Mouse (Mus musculus) kidney, adult 2 months (tissue): ENCODE measurements around the gene Lamtor1. TPM values are rescaled to one million over a fixed set of nuclear protein-coding genes. Genes with fewer than 3 reads are reported as not detected.
A peak's percentile ranks its signal among the peaks of the same experiment; 100 is the strongest.

ENCODE experiments used
- DNase-seq: peaks from one replicate; pipeline ENCODE4 v3.0.0; 2021
- H3K27ac ChIP-seq: fragments of 200-500 bp; 2 replicates; pipeline ENCODE4 v1.5.1; 2012; ENCODE audit warnings: low read depth, low read length, control low read depth, inconsistent platforms; ENCODE audit not compliant: insufficient read depth
- H3K27me3 ChIP-seq: fragments of 200-500 bp; replicated peaks from 2 replicates; pipeline ENCODE4 v1.6.1; 2012; ENCODE audit warnings: mild to moderate bottlenecking, moderate library complexity, low read length, inconsistent platforms; ENCODE audit not compliant: control insufficient read depth, insufficient read depth
- H3K36me3 ChIP-seq: fragments of 200-500 bp; 2 replicates; pipeline ENCODE4 v1.6.1; 2012; ENCODE audit warnings: mild to moderate bottlenecking, moderate library complexity, low read length, inconsistent platforms; ENCODE audit not compliant: control insufficient read depth, insufficient read depth
- H3K4me1 ChIP-seq: fragments of 200-500 bp; 2 replicates; pipeline ENCODE4 v1.6.1; 2011; ENCODE audit warnings: low read length; ENCODE audit not compliant: control insufficient read depth, insufficient read depth
- H3K4me3 ChIP-seq: fragments of 200-500 bp; 2 replicates; pipeline ENCODE4 v1.5.1; 2011; ENCODE audit warnings: mild to moderate bottlenecking, low read depth, low read length, control low read depth; ENCODE audit not compliant: insufficient read depth
- CTCF ChIP-seq: fragments of 200-500 bp; conservative IDR thresholded peaks from 2 replicates; pipeline ENCODE4 v1.5.1; 2011; ENCODE audit warnings: low read depth, mild to moderate bottlenecking, control low read depth, low read length, moderate library complexity, mixed read lengths; ENCODE audit not compliant: insufficient read depth, insufficient read length
- POLR2A ChIP-seq: fragments of 200-500 bp; IDR thresholded peaks from one replicate; pipeline ENCODE4 v1.6.1; 2011; ENCODE audit warnings: low read depth, low read length, control low read depth
- WGBS: fragments of 180-500 bp; shearing (Covaris S2); methylation state at CpG from one replicate; pipeline ENCODE4 v1.1.7; 2018; 5-methylcytosine and 5-hydroxymethylcytosine counted together
- polyA plus RNA-seq: library from polyadenylated mRNA; depleted of rRNA; stranded (reverse); fragments of >200 nt; gene quantifications from 2 replicates; pipeline ENCODE4 v1.2.3, GENCODE M21; 2012

The Lamtor1 gene
- polyA plus RNA-seq, 1 experiment = 267 TPM

GRCm38 (mm10) chr7:101867482-101867881, 38.2 kb upstream of the Lamtor1 start:
- WGBS = 85% methylated on average over 4 of the region's 4 CpGs
- TF ChIP-seq POLR2A (no peak), CTCF (no peak)
- DNase-seq = no peak
- no peaks in the 10 kb centered on the region; the same call in 1 of the 2 replicates for H3K36me3 ChIP-seq
- H3K27ac ChIP-seq = 0 out of 2 replicates have a peak overlapping the region, but pooled peaks have one; percentile 19
- no peak overlapping the region for H3K4me3 ChIP-seq
- H3K4me1 ChIP-seq = peaks cover 15% of the 10 kb centered on the region; the same call in 1 of the 2 replicates
- H3K27me3 ChIP-seq = no peaks in the 10 kb centered on the region

GRCm38 (mm10) chr7:101868241-101869162, 37.2 kb upstream of the Lamtor1 start:
- DNase-seq = peak; percentile 85
- Histone ChIP-seq H3K4me1 (peaks cover 15% of the 10 kb centered on the region; the same call in 1 of the 2 replicates), H3K27ac (peak overlapping the region; percentile 84), H3K4me3 (peak overlapping the region; percentile 51), H3K36me3 (no peaks in the 10 kb centered on the region; the same call in 1 of the 2 replicates), H3K27me3 (no peaks in the 10 kb centered on the region)
- WGBS = 38% methylated on average over 13 of the region's 13 CpGs
- TF ChIP-seq CTCF (no peak), POLR2A (no peak)

- Histone ChIP-seq H3K4me1 (peaks cover 15% of the 10 kb centered on the region; the same call in 1 of the 2 replicates), H3K4me3 (peak overlapping the region; percentile 51), H3K27me3 (no peaks in the 10 kb centered on the region), H3K36me3 (no peaks in the 10 kb centered on the region; the same call in 1 of the 2 replicates), H3K27ac (peak overlapping the region; percentile 84)
- DNase-seq = peak; percentile 68
- no peak for TF ChIP-seq POLR2A
- TF ChIP-seq CTCF = no peak
- 44% methylated on average over 7 of the region's 7 CpGs for WGBS
Measured at GRCm38 (mm10) chr7:101869163-101869500, 36.6 kb upstream of the Lamtor1 start.

- H3K4me3 ChIP-seq = peak within 1 kb of the TSS; percentile 51
- H3K36me3 ChIP-seq = no peaks in the 10 kb centered on the region; the same call in 1 of the 2 replicates
- WGBS = 46% methylated on average over 2 of the region's 2 CpGs
- no peaks in the 10 kb centered on the region for H3K27me3 ChIP-seq
- peak within 1 kb of the TSS; percentile 84 for H3K27ac ChIP-seq
- DNase-seq = peak; percentile 90
- TF ChIP-seq CTCF = no peak
- no peak for TF ChIP-seq POLR2A
- peaks cover 13% of the 10 kb centered on the region; the same call in 1 of the 2 replicates for H3K4me1 ChIP-seq
Measured at GRCm38 (mm10) chr7:101870629-101871028, 35.1 kb upstream of the Lamtor1 start, which contains the start of gene Folr1. Folr1 (minus strand) TSS chr7:101870788.

GRCm38 (mm10) chr7:101871296-101871695, 34.4 kb upstream of the Lamtor1 start:
- no peaks in the 10 kb centered on the region for H3K27me3 ChIP-seq
- H3K4me1 ChIP-seq = peaks cover 13% of the 10 kb centered on the region; the same call in 1 of the 2 replicates
- no peak overlapping the region for H3K4me3 ChIP-seq
- no peaks in the 10 kb centered on the region; the same call in 1 of the 2 replicates for H3K36me3 ChIP-seq
- TF ChIP-seq POLR2A = no peak
- no peak for TF ChIP-seq CTCF
- 55% methylated on average over 3 of the region's 3 CpGs for WGBS
- H3K27ac ChIP-seq = peak overlapping the region; percentile 75
- DNase-seq = peak; percentile 47

- Histone ChIP-seq H3K27me3 (no peaks in the 10 kb centered on the region), H3K36me3 (no peaks in the 10 kb centered on the region), H3K27ac (no peak overlapping the region), H3K4me1 (peaks cover 8% of the 10 kb centered on the region; the same call in 1 of the 2 replicates), H3K4me3 (no peak overlapping the region)
- no peak for DNase-seq
- whole genome bisulfite sequencing = 100% methylated on average over 1 of the region's 1 CpGs
- TF ChIP-seq POLR2A (no peak), CTCF (no peak)
Measured at GRCm38 (mm10) chr7:101875978-101876377, 29.7 kb upstream of the Lamtor1 start.

- peaks cover 4% of the 10 kb centered on the region for H3K4me1 ChIP-seq
- no peaks in the 10 kb centered on the region for H3K27me3 ChIP-seq
- no peak for DNase-seq
- H3K36me3 ChIP-seq = no peaks in the 10 kb centered on the region
- TF ChIP-seq POLR2A = no peak
- no peak for TF ChIP-seq CTCF
- no peak overlapping the region for H3K4me3 ChIP-seq
- H3K27ac ChIP-seq = no peak overlapping the region
- 69% methylated on average over 4 of the region's 4 CpGs for WGBS
Measured at GRCm38 (mm10) chr7:101880855-101881254, 24.8 kb upstream of the Lamtor1 start.
